Mouse (Mus musculus): Measurements from ENCODE around the gene Gm20388.

Gm20388 gene

DNA sequence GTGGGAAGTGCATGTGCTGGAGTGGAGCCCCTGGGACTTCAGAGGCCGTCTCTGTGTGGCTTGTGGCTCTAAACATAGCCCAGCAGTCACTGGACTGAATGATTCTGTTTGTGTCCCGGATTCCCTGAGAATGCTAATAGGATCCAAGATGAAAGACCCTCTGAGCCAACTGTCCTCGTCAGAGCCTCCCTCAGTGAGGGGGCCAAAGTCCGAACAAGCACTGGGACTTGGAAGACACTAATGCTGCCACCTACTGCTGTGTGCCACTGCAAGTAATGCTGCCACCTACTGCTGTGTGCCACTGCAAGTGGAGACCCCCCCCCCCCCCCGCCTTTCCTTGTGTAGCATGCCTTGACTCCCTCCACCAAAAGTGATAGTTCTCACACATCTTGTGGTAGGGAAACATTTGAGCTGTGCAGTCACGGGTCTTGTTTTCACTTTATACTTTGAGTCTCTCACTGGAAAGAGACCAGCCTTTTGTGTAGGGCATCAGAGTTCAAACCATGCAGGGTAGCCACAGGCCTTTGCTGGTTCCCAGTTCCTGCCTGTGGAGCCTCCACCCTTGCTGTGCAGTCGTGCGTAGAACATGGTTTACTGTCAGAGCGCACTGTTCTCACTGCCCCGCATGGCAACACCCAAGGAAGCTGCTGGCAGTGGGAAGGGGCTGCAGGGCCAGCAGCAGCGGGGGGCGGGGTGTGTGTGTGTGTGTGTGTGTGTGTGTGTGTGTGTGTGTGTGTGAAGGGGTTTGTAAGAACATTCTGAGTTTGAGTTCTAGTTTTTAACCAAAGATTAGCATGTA, 3187.3 kb downstream of the Gm20388 start:
- DNase-seq, result peak in 1 of 2 experiments; percentile 27

DNA sequence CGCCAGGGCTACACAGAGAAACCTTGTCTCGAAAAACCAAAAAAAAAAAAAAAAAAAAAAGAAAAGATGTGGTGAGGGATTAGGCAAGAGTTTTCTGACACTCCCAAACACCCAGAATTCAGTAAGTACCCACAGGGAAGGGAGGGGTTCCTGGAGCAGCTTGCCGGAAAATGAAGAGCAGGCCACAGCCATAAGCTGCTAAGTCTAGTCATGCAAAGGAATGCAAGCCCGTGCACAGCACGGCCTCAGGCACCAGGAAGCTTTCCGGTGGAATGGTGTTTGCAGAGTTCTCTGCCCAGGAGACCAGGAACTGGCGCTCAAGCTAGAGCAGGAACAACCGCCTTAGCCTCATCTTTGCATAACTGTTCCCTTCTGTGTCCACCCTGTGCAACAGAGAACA, 3189.6 kb downstream of the Gm20388 start:
- DNase-seq, result no peak

DNA sequence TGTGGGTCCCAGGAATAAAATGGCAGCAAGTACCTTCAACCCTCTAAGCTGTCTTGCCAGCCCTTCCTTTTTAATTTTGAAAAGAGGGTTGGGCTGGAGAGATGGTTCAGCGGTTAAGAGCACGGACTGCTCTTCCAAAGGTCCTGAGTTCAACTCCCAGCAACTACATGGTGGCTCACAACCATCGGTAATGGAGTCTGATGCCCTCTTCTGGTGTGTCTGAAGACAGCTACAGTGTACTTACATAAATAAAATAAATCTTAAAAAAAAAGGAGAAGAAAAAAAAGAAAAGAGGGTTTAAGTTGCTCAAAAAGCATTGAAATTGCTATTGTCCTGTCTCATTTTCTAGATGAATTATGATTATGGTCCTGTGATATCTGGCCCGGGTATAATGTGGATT, 3190.6 kb downstream of the Gm20388 start:
- DNase-seq, result no peak

DNA sequence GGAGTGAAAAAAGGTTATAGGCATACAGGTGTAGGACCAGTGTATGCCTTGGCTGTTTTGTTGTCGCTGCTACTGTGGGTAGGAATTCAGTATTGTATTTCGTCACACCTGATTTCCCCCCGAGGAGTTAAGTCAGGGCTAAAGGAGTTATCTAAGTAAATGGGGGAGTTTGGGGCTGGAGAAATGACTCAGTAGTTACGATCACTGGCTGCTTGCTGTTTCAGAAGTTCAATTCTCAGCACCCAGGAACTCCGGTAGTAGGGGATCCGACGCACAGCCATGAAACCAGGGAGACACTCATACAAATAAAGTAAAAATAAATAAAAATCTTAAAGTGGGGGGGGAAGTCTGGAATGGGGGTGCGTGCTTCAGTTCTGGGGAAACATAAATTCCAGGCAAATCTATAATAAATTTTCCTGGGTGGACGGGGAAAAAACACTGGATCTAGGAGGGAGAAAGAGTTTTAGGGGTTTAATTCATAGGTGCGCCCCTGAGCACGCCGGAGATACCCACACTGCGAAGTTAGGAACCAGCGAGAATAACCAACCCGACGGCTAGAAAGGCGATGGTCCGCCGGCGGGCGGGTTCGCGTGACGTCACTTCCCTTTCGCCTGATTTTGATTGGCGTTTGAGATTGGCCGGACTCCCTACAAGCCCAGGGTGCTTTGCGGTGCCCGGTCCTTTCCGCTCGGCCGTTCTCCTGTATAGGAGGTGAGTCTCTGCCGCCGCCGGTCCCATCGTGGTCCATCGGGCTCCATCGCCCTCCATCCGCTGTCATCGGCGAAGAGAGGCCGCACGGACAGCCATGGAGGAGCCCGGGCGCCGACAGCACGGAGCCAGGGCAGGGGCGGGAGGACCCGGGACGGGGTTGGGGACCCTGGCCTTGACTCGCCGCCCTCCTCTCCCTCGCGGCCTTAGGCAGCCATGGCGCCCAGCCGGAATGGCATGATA, 3191.4 kb downstream of the Gm20388 start, which contains the start of gene Rpl13:
Rpl13 (plus strand) TSS at position 616 of the 951 bp plus-strand sequence.
- DNase-seq, result peak; percentile 99

DNA sequence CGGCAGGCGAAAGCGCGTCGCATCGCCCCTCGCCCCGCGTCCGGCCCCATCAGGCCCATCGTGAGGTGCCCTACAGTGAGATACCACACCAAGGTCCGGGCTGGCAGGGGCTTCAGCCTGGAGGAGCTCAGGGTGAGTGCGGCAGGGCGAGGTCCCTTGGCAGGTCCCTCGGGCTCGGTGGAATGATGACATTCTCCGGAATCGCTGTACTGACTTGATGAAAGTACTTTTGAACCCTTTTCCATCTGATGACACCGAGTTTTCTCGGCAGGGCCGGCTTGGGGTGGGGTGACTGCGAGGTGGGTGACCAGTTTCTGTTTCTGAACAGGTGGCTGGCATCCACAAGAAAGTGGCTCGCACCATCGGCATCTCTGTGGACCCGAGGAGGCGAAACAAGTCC, 3192.2 kb downstream of the Gm20388 start:
- DNase-seq, result peak in 1 of 2 experiments; percentile 35

DNA sequence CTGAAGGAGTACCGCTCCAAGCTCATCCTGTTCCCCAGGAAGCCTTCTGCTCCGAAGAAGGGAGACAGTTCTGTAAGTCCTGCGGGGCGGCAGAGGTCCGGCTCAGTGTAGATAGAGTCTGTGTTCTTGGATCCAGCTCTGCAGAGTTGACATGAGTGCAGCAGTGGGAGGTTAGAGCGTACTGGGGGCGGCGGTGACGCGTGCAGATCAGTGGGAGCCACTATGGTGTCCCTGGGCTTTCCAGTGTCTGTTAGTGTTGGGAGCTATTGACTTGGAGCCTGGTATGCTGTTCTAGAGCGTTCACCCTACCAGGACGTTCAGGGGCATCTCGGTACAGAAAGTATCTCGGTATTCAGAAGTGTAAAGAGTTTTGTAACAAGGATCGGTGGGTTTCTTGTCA, 3192.6 kb downstream of the Gm20388 start:
- no peak for DNase-seq

DNA sequence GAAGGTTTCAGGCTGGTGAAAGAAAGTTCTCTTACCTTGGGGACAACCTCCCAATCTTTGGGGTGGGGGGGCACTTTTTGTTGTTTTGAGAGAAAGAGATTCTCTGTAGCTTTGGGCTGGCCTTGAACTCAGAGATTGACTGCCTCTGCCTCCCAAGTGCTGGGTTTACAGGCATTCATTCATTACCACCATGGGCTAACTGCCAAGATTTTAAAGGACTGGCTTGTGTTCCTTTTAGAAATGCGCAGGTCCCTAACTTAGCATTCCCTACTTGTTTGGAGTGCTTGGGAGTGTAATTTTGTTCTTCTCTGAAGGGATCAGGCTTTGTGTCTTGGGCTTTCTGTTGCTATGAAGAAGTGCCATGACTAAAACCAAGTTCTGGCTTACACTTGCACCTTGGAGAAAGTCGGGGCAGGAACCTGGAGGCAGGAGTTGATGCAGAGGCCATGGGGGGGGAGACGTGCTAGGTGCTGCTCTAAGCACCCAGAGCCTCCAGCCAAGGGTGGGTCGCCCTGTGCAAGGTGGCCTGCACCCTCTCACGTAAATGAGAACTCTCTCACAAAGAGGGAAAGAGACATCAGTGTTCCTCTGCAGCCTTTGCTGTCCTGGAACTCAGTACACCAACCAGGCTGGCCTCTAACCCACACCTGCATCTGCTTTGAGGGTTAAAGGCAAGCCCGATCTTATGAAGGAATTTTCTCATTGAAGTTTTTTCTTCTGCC, 3193.6 kb downstream of the Gm20388 start:
- DNase-seq, result no peak

DNA sequence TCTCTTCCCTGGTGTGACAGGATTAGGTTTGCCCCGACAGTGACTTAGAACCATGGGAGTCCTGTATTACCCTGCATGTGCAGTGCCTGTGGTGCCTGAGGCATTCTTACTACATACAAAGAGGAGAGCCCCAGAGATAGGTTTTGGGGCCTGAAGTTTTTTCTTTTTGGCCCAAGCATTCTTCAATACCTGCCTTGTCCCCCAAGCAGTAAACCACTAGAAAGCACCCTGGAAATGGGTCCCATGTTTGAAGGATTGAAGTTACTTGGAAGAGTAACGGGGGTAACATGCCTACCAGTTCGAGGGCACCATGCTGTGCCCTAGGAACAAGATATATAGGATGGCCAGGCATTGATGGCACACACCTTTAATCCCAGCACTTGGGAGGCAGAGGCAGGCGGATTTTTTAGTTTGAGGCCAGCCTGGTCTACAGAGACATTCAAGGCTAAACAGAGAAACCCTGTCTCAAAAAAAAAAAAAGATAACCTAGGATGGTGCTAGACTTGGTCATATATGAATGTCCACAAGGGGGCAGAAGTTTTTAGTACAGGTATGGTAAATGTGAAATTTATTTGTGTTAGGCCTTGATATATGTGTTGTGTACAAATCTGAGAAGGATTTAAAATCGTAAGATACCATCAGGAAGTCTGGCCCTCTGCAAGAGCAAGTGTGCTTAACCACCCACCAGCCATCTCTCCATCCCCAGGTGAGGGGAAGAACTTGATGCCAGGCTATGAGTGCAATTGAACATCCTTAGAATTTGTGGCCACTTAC, 3195.1 kb downstream of the Gm20388 start:
- peak; percentile 54 to 60 for DNase-seq

DNA sequence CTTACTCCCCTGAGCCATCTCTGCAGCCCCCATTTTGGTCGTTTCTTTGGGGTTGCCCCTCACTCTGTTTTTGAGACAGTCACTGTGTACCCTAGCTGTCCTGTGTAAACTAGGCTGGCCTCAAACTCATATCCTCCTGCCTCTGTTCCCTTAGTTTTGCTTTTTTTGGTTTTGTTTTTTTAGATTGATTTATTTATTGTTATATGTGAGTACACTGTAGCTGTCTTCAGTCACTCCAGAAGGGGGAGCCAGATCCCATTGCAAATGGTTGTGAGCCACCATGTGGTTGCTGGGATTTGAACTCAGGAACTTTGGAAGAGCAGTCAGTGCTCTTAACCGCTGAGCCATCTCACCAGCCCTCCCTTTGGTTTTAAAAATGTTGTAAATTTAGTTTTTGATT, 3195.9 kb downstream of the Gm20388 start:
- peak in 1 of 2 experiments; percentile 53 for DNase-seq

DNA sequence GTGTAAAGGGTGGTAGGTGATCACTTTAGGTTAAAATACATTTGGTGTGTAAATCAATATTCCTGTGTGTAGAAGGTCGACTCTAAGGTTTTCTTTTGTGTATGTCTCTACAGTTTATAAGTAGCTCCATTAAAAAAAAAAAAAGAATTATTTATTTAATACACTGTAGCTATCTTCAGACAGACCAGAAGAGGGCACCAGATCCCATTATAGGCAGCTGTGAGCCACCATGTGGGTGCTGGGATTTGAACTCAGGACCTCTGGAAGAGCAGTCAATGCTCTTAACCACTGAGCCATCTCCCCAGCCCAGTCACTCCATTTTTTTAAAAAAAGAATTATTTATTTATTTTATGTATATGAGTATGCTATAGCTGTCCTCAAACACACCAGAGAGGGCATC, 3197.4 kb downstream of the Gm20388 start:
- no peak for DNase-seq

DNA sequence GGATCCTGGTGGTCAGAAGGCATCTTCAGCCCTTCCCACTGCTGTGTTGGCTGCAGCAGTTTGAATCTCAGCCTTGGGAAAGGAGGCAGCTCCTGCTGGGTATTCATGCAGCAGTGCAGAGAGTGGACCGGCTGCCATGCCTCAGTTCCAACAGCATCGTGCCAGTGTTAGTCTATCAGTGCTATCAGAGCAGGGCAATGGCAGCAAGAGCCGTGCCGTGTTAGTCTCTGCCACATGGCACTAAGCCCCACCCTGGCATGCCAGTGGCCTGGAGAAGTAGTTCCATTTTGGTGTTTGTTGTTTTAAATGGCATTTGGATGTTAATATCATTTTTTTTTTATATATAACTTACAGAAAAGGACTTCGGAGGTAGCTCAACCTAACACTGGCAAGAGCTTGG, 3198.3 kb downstream of the Gm20388 start:
- DNase-seq, result peak in 1 of 2 experiments; percentile 52

DNA sequence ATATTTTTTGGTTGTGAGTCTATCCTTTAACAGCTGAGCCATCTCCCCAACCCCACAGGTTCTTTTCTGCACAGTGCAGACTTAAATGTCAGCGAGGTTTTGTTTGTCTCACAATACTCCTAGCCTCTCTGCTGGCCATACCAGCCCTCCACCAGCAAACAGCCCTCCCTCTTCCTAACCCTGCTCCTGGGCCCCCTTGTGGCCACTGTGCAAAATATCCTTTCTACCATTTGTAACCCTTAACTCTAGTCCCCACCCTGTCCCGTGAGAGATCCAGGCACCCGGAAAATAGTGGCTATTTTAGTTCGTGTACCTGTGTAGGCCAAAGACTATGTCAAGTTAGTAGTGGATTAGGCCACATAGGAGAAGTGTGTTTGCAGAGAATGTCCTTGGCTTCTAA, 3200.0 kb downstream of the Gm20388 start:
- peak; percentile 60 to 76 for DNase-seq

DNA sequence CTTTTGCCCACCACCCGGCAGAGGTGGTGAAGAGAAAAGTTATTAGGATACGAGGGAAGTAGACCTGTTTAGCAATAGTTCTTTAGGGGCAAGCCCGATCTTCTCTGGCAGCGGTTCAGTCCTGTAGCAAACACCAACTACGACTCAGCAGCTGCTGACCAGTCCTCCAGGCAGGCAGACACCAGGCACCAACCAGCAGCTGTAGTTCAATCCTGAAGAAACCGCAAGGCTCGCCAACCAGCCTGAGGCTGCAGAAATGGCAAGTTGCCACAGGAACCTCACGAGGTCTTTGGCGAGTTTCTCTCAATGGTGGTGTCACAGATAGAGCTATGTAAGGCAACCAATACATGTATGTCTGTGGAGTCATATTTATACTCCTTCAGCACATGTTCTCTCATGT, 3202.3 kb downstream of the Gm20388 start:
- DNase-seq, result no peak

DNA sequence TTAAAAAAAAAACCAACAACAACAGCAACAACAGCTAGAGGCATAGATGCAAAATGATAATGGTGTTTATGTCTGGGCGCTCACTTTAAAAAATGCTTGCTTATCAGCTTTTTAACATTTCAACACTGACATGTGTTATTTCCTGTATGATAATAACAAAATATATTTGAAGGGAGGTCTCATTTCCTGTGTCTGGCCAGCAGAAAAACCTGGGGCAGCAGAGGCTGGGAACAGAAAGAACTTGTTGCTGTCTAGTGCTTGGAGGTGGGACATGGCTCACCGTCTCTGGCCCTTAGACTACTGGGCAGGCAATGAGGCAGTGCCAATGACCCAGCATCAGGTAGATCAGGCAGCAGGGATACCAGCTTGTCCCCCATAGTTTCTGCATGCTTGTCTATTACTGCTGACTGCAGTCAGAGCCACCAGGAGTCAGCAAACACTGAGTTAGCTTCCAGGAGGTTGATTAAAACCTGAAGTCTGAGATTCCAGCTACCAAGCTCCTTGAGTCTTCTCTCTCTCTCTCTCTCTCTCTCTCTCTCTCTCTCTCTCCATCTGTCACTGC, 3203.3 kb downstream of the Gm20388 start:
- DNase-seq, result no peak

DNA sequence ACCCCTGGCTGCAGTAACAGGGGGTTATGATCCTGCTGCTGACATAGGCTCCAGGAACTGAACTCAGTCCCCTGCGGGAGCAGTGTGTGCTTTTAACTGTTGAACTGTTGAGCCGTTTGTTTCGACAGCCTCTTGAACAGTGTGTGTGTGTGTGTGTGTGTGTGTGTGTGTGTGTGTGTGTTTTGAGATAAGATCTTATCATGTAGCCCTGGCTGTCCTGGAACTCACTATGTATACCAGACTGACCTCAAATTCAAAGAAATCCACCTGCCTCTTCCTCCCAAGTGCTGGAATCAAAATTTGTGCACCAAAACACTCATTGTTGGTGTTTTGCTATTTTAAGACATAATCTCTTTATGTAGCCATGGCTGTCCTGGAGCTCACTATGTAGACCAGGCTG, 3204.0 kb downstream of the Gm20388 start:
- DNase-seq, result no peak

DNA sequence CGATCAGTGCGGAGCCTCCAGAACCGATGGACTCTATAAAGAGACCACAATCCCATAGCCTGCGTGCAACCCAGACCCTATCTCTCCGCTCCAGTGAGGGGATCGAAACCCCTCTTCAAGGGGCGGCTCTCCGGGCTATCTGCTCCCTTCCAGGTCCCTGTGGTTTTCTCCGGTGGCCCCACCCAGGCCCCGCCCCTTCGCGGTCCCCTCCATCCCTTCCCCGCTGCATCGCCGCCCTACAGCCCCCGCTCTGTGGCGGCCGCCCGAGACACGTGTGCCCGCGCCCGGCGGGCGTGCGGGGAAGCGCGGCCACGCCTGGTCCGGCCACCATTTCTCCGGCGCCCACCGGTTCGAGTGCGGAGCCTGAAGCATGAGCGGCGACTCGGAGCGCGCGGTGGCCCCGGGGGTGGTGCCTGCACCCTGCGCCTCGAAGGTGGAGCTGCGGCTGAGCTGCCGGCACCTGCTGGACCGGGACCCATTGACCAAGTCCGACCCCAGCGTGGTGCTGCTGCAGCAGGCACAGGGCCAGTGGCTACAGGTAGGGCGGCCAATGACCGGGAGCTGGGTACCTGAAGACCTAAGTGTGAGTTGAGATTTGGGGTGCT, 3206.6 kb downstream of the Gm20388 start, which contains the start of gene Cpne7:
Cpne7 (plus strand) TSS at position 248 of the 605 bp plus-strand sequence.
- peak in 1 of 2 experiments; percentile 52 for DNase-seq

DNA sequence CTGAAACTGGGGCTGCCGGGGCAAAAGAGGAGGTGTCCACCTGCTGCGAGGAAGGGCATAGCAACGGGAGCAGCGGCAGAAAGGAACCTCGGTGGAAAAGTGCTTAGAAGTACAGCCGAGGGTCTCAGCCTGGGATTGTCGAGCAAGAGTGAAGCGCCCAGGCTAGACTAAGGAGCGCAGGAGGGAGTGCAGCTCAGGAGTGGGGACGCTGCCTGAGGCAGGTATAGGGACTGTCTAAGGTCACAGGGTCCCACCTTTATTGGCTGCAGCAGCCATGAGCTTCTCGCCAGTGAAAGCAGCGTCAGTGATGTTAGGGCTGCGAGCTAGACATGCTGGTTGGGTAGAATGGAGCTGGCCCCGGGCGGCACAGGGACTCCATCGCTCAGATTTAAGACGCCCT, 3207.1 kb downstream of the Gm20388 start:
- no peak for DNase-seq

DNA sequence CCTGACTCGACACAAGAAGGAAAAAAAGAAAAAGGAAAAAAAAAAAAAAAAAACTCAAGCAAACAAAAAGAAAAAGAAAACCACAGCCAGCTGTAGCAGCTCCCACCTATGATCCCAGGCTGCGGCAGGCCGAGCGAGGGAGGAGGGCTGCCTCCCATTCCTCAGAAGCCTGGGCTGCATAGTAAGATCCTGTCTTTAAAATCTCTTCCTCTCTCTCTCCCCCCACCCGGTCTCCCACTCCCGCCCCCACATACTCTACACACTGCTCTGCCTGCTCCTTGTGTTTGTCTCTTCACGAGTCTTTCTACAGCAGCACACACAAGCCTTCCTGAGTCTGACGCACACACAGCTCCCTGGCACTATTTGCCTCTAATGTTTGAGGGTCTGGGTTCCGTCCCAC, 3211.4 kb downstream of the Gm20388 start:
- no peak for DNase-seq

DNA sequence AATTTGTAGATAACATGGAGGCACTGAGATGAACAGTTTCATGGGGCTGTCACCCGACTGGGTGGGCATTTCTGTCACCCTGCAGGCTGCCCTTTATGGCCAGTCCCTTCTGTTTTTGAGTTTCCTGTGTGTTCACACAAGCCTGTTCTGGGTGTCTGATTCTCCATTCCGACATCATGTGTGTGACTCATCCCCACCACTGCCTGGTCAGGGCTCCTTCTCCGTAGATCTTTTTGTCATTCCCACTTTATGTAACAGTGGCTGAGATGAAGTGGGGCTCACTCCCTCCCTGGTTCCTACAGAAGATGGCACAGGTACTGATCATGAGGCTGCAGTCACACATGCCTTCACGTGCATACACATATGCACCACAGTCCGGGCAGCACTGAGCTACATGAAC, 3212.0 kb downstream of the Gm20388 start:
- no peak for DNase-seq

DNA sequence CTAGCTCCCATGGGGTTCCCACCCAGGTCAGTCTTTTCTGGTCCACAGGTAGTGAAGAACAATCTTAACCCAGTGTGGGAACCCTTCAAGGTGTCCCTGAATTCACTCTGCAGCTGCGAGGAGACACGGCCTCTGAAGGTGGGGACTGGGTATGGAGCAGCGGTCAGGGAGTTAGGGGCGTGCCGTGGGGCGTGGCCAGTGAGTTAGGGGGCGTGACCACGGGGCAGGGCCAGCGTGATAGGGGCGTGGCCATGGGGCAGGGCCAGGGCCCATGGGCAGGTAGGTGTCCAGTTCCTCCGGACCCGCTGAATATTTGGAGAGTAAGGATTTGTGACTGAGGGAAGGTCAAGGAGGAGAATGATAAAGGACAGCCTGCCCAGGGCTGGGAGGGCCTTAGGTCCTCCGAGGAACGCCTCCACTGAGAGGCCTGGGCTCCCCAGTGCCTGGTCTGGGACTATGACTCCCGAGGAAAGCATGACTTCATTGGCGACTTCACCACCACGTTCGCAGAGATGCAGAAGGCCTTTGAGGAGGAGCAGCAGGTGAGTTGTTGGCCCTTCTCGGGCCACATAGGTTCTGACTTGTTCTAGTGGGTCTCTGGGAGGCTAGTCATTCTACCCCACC, 3215.7 kb downstream of the Gm20388 start:
- peak in 1 of 2 experiments; percentile 43 for DNase-seq

DNA sequence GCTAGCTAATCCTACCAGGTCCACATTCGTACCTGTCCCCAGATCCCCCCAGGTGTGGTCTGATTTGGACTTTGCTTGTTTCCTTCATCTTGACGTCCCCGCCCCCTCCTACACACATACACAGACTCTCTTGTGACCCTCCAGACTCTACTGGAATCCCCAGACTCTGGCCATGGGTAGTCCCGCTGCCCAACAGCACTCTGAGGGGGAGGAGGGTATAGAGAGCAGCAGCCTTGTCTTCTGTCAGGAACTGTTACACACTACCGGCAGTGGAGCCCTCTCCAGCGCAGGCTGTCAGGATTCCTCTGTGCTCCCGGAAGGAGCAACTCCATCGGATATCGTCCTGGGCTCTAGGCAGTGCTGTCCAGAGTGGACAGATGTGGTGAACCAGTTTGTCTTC, 3220.4 kb downstream of the Gm20388 start:
- DNase-seq, result no peak
